Mouse (Mus musculus) right cerebral cortex, postnatal 4 days (tissue): ENCODE measurements around the gene Tshz2.

Experiments
- DNase-seq: peaks from one replicate; pipeline ENCODE4 v3.0.0-alpha.2; 2022

The Tshz2 gene

DNA sequence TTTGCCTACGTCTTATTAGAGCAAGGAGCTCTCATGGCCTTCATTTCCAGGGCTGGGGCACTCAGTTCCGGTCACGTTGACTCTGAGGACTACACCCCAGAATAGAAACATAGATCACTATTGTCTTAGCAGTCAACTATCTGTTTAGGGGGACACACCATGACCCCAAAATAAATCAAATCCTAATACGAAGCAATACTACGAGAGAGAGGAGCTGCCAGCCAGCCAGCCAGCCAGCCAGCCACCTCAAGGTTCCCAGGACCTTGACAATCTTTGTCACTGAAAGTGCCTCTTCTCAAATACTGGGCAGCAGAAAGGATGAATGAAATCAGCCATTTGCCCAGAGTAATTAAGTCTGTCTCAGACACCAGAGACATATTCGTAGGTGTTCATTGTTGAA, 393.1 kb downstream of the Tshz2 start:
- no peak for DNase-seq

- peak; percentile 19 for DNase-seq
These were observed 395.0 kb downstream of the Tshz2 start for GRCm38 (mm10) chr2:170027837-170028236.

GRCm38 (mm10) chr2:170028488-170029303, 395.9 kb downstream of the Tshz2 start:
- no peak for DNase-seq

GRCm38 (mm10) chr2:170029304-170029856, 396.6 kb downstream of the Tshz2 start:
- DNase-seq: no peak

- DNase-seq: no peak
These were observed 398.4 kb downstream of the Tshz2 start for GRCm38 (mm10) chr2:170031226-170031625.

DNA sequence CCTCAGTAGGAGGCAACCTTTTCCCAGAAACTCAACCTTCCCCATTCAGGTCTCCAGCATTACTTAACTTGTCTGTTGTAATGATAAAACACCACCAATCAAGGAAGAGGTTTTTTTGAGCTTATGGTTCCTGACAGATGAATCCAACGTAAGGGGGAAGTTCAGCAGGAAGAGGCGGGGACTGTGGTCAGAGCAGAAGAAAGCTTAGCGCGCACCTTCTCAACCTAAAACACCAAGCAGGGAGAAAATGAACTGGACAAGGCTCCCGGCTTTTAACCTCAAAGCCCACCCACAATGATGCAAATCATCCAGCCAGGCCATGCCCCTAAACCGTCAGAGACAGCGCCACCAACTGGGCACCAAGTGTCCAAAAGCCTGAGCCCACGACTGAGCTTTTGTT, 399.1 kb downstream of the Tshz2 start:
- no peak for DNase-seq

DNA sequence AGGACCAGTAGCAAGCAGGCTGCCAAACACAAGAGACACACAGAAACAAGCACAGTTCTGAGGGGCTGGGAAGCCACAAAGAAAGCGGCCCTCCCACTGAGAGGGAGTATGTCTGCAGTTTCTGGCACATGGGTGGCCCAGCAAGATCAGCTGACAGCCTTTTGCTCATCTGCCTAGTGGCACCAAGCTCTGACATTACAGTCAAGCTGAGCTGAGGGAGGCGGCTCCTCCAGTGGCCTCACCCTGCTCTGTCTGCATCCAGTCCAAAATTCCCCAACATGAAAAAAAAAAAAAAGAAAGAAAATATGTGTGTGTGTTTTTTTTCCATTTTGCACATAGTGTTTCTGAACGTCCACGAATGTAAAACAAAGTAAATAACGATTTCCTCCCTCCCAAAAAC, 400.4 kb downstream of the Tshz2 start:
- no peak for DNase-seq

- DNase-seq: no peak
These were observed 402.0 kb downstream of the Tshz2 start for GRCm38 (mm10) chr2:170034794-170035193.

DNA sequence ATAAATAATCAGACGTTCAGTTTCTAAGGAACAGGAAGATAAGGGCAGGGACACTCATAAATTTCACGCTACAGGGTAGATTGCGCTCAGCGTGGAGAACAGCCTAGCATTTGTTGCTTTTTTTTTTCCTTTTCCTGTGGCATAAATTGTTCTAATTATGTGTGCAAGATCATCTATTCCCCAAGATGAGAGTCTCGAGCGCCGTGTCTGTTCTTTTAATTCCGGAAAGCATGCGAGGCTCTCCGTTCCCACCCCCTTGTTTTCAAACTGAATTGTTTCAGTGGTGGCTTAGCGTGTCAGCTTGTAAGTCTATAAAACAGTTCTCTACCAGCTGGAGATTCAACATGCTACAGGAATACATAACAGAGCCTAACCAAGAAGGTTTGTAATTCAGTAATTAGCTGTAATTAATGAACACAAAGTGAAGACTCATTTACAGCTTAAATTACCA, 404.0 kb downstream of the Tshz2 start:
- no peak for DNase-seq

GRCm38 (mm10) chr2:170037346-170037745, 404.5 kb downstream of the Tshz2 start:
- peak; percentile 38 for DNase-seq

DNA sequence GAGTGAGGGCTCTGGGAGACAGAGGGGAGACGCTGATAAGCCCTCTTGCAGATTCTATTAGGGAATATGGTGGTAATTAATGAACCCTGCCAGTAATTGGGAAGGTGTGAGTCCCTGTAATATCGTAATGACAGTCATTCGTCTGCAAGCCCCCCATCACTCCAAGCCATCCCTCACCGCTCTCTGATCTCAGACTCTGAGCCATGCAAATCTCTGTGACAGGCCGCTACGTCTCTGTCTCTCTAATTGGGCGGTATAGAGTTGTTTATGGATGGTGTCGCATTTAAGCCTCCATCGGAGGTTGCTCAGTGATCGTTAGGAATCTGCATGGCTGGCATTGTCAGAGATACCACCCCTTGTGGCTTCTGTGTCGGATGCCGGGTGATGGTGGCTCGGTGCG, 407.0 kb downstream of the Tshz2 start:
- no peak for DNase-seq

- DNase-seq: no peak
These were observed 408.3 kb downstream of the Tshz2 start for GRCm38 (mm10) chr2:170041101-170041500.

DNA sequence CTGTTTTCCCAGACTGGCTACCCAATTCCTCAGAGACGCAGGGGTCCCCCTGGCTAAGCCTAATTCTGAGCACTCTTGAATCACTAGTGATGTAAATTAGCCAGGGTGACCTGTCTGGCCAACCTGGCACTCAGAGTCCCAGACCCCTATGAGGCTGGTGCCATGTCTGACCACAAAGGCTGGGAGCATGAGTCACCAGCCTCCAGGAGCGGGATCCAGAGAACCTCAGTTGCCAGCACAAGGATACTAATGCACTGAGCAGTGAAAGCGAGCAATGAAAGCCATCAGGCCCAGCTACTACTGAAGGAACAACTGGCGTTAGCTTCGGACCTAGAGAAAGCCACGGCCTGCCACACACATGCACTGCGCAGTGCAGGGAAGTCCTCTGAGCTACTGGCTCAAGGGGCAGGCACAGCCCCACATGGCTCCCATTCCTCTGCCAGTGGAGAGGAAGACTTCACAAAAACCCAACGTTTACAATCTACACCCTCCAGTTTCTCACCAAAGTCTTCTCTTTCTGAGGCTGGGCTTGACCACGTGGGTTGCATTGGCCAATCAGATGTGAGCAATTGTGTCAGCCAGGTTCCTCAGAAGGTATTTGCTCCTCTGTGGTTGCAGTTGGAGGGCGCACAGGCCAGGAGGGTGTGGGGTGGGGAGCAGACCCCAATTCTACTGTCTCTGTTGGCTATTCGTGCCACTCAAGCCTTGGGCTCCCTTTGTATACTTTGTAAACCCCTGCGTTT, 409.8 kb downstream of the Tshz2 start:
- no peak for DNase-seq

GRCm38 (mm10) chr2:170043290-170043689, 410.5 kb downstream of the Tshz2 start:
- no peak for DNase-seq

DNA sequence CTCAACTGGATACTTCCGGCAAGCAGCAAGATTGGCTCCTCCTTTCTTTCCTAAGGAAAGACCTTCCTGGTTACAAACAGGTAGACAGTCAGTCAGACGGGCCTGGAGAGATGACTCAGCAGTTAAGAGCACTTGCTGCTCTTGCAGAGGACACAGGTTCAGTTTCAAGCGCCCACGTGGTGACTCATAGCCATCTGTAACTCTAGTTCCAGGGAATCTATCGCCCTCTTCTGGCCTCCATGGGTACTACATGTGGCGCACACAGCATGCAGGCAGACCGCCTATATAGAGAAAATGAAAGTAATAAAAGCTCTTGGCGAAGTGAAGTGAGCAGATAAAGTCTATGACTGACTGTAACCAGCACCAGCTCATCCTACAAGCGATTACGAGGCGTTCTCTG, 413.1 kb downstream of the Tshz2 start:
- no peak for DNase-seq

- DNase-seq: no peak
These were observed 413.7 kb downstream of the Tshz2 start for GRCm38 (mm10) chr2:170046371-170047145.

DNA sequence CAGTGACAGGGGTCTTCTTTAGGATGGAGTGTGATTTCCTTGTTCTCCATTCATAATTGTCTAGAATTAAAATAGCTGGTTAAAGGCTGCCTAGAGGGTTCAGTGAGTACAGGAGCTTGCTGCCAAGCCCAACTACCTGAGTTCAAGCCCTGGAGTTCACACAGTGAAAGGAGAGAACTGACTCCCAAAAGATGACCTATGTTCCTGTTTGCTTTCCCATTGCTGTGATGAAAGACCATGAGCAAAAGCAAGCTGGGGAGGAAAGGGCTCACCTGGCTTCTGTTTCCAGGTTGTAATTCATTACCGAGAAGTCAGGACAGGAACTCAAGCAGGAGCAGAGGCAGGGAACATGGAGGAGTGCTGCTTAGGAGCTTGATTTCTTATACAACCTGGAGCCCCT, 416.0 kb downstream of the Tshz2 start:
- DNase-seq: no peak

DNA sequence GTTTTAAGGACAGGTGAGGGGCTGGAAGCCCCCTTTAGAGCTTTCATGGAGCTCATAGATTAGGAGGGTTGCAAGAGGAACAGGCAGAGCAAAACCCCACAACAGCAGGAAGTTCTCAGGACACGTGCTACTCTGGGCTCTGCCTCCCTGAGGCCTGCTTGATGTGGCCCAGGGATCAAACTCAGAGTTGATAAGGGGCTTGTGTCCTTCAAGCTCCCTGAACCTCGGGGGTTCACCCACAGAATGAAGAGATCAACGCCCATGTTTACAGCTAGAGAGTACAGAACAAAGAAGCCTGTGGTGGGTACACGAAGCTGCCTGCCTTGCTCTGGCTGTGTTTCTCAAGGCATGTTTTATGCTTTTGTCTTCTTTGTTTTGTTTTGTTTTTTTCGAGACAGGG, 417.8 kb downstream of the Tshz2 start:
- no peak for DNase-seq

GRCm38 (mm10) chr2:170051441-170051840, 418.6 kb downstream of the Tshz2 start:
- DNase-seq: peak; percentile 33

DNA sequence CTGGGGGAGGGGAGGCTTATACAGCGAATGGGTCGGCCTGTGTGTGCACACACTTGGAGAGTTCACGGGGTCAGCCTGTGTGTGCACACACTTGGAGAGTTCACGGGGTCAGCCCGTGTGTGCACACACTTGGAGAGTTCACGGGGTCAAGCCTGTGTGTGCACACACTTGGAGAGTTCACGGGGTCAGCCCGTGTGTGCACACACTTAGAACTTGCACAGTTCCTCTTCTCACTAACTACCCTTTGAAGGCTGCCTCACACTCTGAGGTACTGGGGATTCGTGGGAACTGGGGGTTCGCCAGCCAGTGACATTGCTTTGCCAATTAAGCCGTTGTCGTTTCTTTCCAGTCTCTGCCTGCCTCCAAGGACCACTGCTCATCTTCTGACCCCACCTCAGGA, 422.1 kb downstream of the Tshz2 start:
- no peak for DNase-seq

GRCm38 (mm10) chr2:170055413-170055812, 422.6 kb downstream of the Tshz2 start:
- peak; percentile 23 for DNase-seq

DNA sequence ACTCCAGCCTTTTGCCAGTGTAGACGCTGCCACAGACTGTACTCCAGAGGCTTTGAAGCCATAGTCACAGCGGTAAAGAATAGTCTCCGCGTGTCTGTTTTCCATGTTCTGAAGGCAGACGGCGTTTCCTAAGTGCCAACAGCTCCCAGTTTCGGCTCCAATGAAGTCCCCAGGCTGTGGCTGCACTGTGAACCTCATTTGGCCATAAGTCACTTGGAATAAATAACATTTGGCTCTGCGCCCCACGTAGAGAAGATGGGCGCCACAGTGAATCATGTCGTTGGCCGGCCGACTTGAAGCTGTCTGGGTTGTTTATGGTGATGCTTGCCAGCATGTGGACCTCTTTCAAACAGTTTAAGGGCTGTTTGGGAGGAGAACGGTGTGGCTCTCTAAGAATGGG, 426.0 kb downstream of the Tshz2 start:
- DNase-seq: peak; percentile 14

DNA sequence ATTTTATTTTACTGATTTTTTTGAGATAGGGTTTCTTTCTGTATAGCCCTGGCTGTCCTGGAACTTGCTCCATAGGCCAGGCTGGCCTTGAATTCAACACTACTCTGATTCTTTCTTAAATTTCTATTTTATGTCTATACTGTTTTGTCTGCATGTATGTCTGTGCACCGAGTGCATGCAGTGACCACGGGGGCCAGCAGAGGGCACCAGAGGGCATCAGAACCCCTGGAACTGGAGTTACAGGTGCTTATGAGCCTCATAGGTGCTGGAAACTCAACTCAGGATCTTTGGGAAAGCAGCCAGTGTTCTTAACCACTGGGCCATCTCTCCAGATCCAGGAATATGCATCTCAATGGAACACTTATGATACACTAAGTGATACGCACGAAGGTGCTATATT, 427.3 kb downstream of the Tshz2 start:
- peak; percentile 39 for DNase-seq
